Mouse (Mus musculus) cerebellum, adult 9-11 months (tissue): ENCODE results near the gene Ubox5.
A peak's percentile ranks its signal among the peaks of the same experiment; 100 is the strongest.

Experiments used
- DNase-seq: peaks from one replicate; pipeline ENCODE4 v3.0.0; 2022

Ubox5 gene

GRCm38 (mm10) chr2:130576564-130576963 lies 53.3 kb downstream of the Ubox5 start:
- DNase-seq: peak; percentile 64

- no peak for DNase-seq
Measured at GRCm38 (mm10) chr2:130575873-130576272, 54.0 kb downstream of the Ubox5 start, which contains the start of gene Oxt. TSS of gene Oxt (plus strand) at chr2:130576173.

- DNase-seq: no peak
Measured at GRCm38 (mm10) chr2:130574960-130575359, 54.9 kb downstream of the Ubox5 start.

GRCm38 (mm10) chr2:130569926-130570325 lies 59.9 kb downstream of the Ubox5 start:
- DNase-seq: no peak

GRCm38 (mm10) chr2:130568921-130569320 lies 60.9 kb downstream of the Ubox5 start:
- DNase-seq: no peak

GRCm38 (mm10) chr2:130564983-130565382 lies 64.9 kb downstream of the Ubox5 start:
- DNase-seq: no peak

GRCm38 (mm10) chr2:130564063-130564462 lies 65.8 kb downstream of the Ubox5 start:
- no peak for DNase-seq

- DNase-seq: peak; percentile 95
Measured at GRCm38 (mm10) chr2:130563212-130564055, 66.4 kb downstream of the Ubox5 start, which contains the start of gene Mrps26. TSS of gene Mrps26 (plus strand) at chr2:130563742.

GRCm38 (mm10) chr2:130558015-130558414 lies 71.8 kb downstream of the Ubox5 start:
- no peak for DNase-seq

GRCm38 (mm10) chr2:130557462-130557861 lies 72.4 kb downstream of the Ubox5 start:
- peak; percentile 52 for DNase-seq

- DNase-seq: no peak
Measured at GRCm38 (mm10) chr2:130556292-130556691, 73.5 kb downstream of the Ubox5 start.

- no peak for DNase-seq
Measured at GRCm38 (mm10) chr2:130554841-130555240, 75.0 kb downstream of the Ubox5 start.

GRCm38 (mm10) chr2:130546957-130547356 lies 82.9 kb downstream of the Ubox5 start:
- DNase-seq: no peak

- DNase-seq: no peak
Measured at GRCm38 (mm10) chr2:130540266-130540665, 89.6 kb downstream of the Ubox5 start.
